16 mouse cellular contexts compared by ENCODE assay signal in genomic region chr14:75735597-75735996, GRCm38 (mm10).
"Had no signal": no experiment of that assay in that cellular context is flagged by ENCODE, and none has a peak within 500 bp of the region (broad histone marks: within the 10 kb centered on the region; RNA-seq: fewer than 3 reads in every experiment).

No protein-coding gene starts in this region.

- H3K9ac ChIP-seq: lung, embryonic 14.5 days; midbrain, embryonic 12.5 days; neural tube, embryonic 12.5 days; stomach, embryonic 15.5 days had no signal

- ATAC-seq: midbrain, embryonic 16.5 days had no signal

- DNase-seq: lung, adult 18-20 months; lung, embryonic 14.5 days; lung, postnatal 10 days; lung, postnatal 4 days; midbrain, embryonic 14.5 days; right cerebral cortex, postnatal 14 days; thymus, adult 2 months; thymus, postnatal 14 days; thymus, postnatal 36 days had no signal

- H3K4me3 ChIP-seq: megakaryocyte, embryonic 14.5 days; midbrain, embryonic 10.5 days; midbrain, embryonic 12.5 days; neural tube, embryonic 12.5 days; stomach, embryonic 15.5 days had no signal

- H3K9me3 ChIP-seq: megakaryocyte, embryonic 14.5 days; midbrain, embryonic 10.5 days; midbrain, embryonic 12.5 days; neural tube, embryonic 12.5 days; stomach, embryonic 15.5 days had no signal

- H3K27me3 ChIP-seq: megakaryocyte, embryonic 14.5 days; midbrain, embryonic 12.5 days; neural tube, embryonic 12.5 days; stomach, embryonic 15.5 days had no signal

- H3K4me1 ChIP-seq: midbrain, embryonic 10.5 days; midbrain, embryonic 12.5 days; neural tube, embryonic 12.5 days; stomach, embryonic 15.5 days had no signal

- H3K27ac ChIP-seq: midbrain, embryonic 10.5 days; midbrain, embryonic 12.5 days; neural tube, embryonic 12.5 days; stomach, embryonic 15.5 days; stomach, postnatal 0 days had no signal
